Comparison of ENCODE assay signal across 24 mouse cellular contexts in genomic region chr7:58858921-58859320, GRCm38 (mm10).
DNase-seq lines count a peak whose midpoint lies in the region; ATAC-seq lines count a peak whose summit lies in the region.
"Had no signal": no experiment of that assay in that cellular context is flagged by ENCODE, and none has a peak within 500 bp of the region (broad histone marks: within the 10 kb centered on the region; RNA-seq: fewer than 3 reads in every experiment).

No protein-coding gene starts in this region.

- peak; percentile 57 for DNase-seq in splenic B cell, adult 2 months (ENCODE audit: low read depth, low spot score)
- DNase-seq in left cerebral cortex, adult 8-10 months (ENCODE audit: low spot score in 2 of 2), result no peak
- DNase-seq in urinary bladder, postnatal 4 days (ENCODE audit: low spot score in 2 of 2), result no peak
- DNase-seq: adrenal gland, adult 2 months; adrenal gland, postnatal 14 days; cerebellum, adult 2 months; cerebellum, adult 9-11 months; cerebellum, postnatal 25 days; gastrocnemius, postnatal 10 days; gastrocnemius, postnatal 36 days; heart, adult 18-20 months; heart, postnatal 10 days; heart, postnatal 4 days had no signal

- no peaks in the 10 kb centered on the region for H3K27me3 ChIP-seq in splenic B cell, adult 2 months (ENCODE audit: control insufficient read depth, insufficient read depth, low read length, poor library complexity, severe bottlenecking)
- H3K27me3 ChIP-seq: forebrain, embryonic 13.5 days; heart, embryonic 12.5 days; heart, embryonic 15.5 days; hindbrain, embryonic 12.5 days; hindbrain, embryonic 15.5 days had no signal

- H3K36me3 ChIP-seq in splenic B cell, adult 2 months (ENCODE audit: control insufficient read depth, insufficient read depth, low read length, poor library complexity, severe bottlenecking), result no peaks in the 10 kb centered on the region
- H3K36me3 ChIP-seq: forebrain, embryonic 10.5 days; heart, embryonic 12.5 days; heart, embryonic 15.5 days; hindbrain, embryonic 12.5 days; hindbrain, embryonic 15.5 days had no signal

- peak; percentile 96 for ATAC-seq in common myeloid progenitor, adult 5-6 weeks (replicated peaks; ENCODE audit: low read depth, poor library complexity, severe bottlenecking)
- peak; percentile 94 for ATAC-seq in granulocyte monocyte progenitor cell, adult 5-6 weeks (replicated peaks; ENCODE audit: poor library complexity, severe bottlenecking)
- peak; percentile 96 for ATAC-seq in megakaryocyte progenitor cell, adult 5-6 weeks (replicated peaks; ENCODE audit: poor library complexity)
- ATAC-seq: CD4-positive, CD25-positive, alpha-beta regulatory T cell, adult 4 months; forebrain, embryonic 13.5 days; forebrain, embryonic 16.5 days had no signal
